Mouse (Mus musculus) liver, postnatal 0 days (tissue): ENCODE results near the gene Acad11. TPM values are rescaled to one million over a fixed set of nuclear protein-coding genes. Genes with fewer than 3 reads are reported as not detected.

ENCODE experiments used
- ATAC-seq: fragments of 200-750 bp; cut with Nextera tagmentation; 2 replicates; pipeline ENCODE4 v1.8.0; 2017; ENCODE audit warnings: mild to moderate bottlenecking, moderate library complexity
- DNase-seq: peaks from one replicate; pipeline ENCODE4 v3.0.0-alpha.2; 2016
- H3K27ac ChIP-seq: fragments of 300-500 bp; sonication (generic); 2 replicates; pipeline ENCODE4 v1.5.1; 2014; ENCODE audit warnings: antibody characterized with exemption, moderate library complexity, mild to moderate bottlenecking, low read depth
- H3K27me3 ChIP-seq: fragments of 300-500 bp; sonication (generic); 2 replicates; pipeline ENCODE4 v1.6.1; 2014; ENCODE audit warnings: low read length, control low read depth, mixed read lengths; ENCODE audit not compliant: insufficient read depth
- H3K36me3 ChIP-seq: fragments of 300-500 bp; sonication (generic); replicated peaks from 2 replicates; pipeline ENCODE4 v1.6.1; 2014; ENCODE audit warnings: mild to moderate bottlenecking, control low read depth, low read length, moderate library complexity, mixed read lengths; ENCODE audit not compliant: insufficient read depth
- H3K4me1 ChIP-seq: fragments of 300-500 bp; sonication (generic); 2 replicates; pipeline ENCODE4 v1.6.1; 2014; ENCODE audit warnings: antibody characterized with exemption, mild to moderate bottlenecking, control low read depth; ENCODE audit not compliant: insufficient read depth
- H3K4me2 ChIP-seq: fragments of 300-500 bp; sonication (generic); 2 replicates; pipeline ENCODE4 v1.6.1; 2014; ENCODE audit warnings: low read depth, mild to moderate bottlenecking, low read length, moderate library complexity, mixed read lengths
- H3K4me3 ChIP-seq: fragments of 300-500 bp; sonication (generic); 2 replicates; pipeline ENCODE4 v1.5.1; 2014; ENCODE audit warnings: low read depth, low read length
- H3K9ac ChIP-seq: fragments of 300-500 bp; sonication (generic); replicated peaks from 2 replicates; pipeline ENCODE4 v1.6.1; 2014; ENCODE audit warnings: mild to moderate bottlenecking, moderate library complexity
- H3K9me3 ChIP-seq: fragments of 300-500 bp; sonication (generic); 2 replicates; pipeline ENCODE4 v1.6.1; 2016; ENCODE audit warnings: mild to moderate bottlenecking, control low read depth, low read length, mixed read lengths
- CTCF ChIP-seq: sonication (generic); IDR thresholded peaks from 2 replicates; pipeline ENCODE4 v1.5.1; 2016; ENCODE audit warnings: antibody characterized with exemption, low read depth
- EP300 ChIP-seq: IDR thresholded peaks from 2 replicates; pipeline ENCODE4 v1.6.1; 2016; ENCODE audit warnings: antibody characterized with exemption, low read depth, mild to moderate bottlenecking
- whole genome bisulfite sequencing: fragments of 180-500 bp; shearing (Covaris S2); extraction: QIAGEN DNeasy Blood & Tissue Kit; methylation state at CpG from one replicate; pipeline ENCODE4 v1.1.7; 2014; ENCODE audit not compliant: insufficient replicate concordance; 5-methylcytosine and 5-hydroxymethylcytosine counted together
- polyA plus RNA-seq: library from polyadenylated mRNA; unstranded; fragments of >200 nt; fragmentation: Nextera tagmentation; extraction: Ambion mirVana; gene quantifications from 2 replicates; pipeline ENCODE4 v1.2.1, GENCODE M21; 2015

Acad11 gene
- polyA plus RNA-seq, 1 experiment from 2014 or later: 105 TPM

GRCm38 (mm10) chr9:104034718-104035117, 28.5 kb upstream of the Acad11 start:
- 55% methylated on average over 6 of the region's 6 CpGs for WGBS
- H3K36me3 ChIP-seq: peaks cover 12% of the 10 kb centered on the region; the same call in 1 of the 2 replicates
- peak overlapping the region; percentile 52 for H3K4me2 ChIP-seq
- peak; percentile 83 for ATAC-seq
- H3K9me3 ChIP-seq: no peaks in the 10 kb centered on the region
- DNase-seq: no peak
- H3K27ac ChIP-seq: peak overlapping the region; percentile 85
- H3K27me3 ChIP-seq: no peaks in the 10 kb centered on the region
- no peak for TF ChIP-seq CTCF
- TF ChIP-seq EP300: no peak
- H3K4me3 ChIP-seq: no peak overlapping the region
- no peak overlapping the region for H3K9ac ChIP-seq
- peaks cover 3% of the 10 kb centered on the region; the same call in 1 of the 2 replicates for H3K4me1 ChIP-seq

GRCm38 (mm10) chr9:104035261-104036015, 27.7 kb upstream of the Acad11 start:
- H3K36me3 ChIP-seq: peaks cover 12% of the 10 kb centered on the region; the same call in 1 of the 2 replicates
- no peak overlapping the region for H3K4me3 ChIP-seq
- peak overlapping the region; percentile 85 for H3K27ac ChIP-seq
- TF ChIP-seq CTCF (peak; percentile 90), EP300 (no peak)
- H3K9me3 ChIP-seq: no peaks in the 10 kb centered on the region
- WGBS: 49% methylated on average over 24 of the region's 24 CpGs
- H3K4me1 ChIP-seq: peaks cover 3% of the 10 kb centered on the region; the same call in 1 of the 2 replicates
- no peak overlapping the region for H3K9ac ChIP-seq
- no peaks in the 10 kb centered on the region for H3K27me3 ChIP-seq
- peak overlapping the region; percentile 52 for H3K4me2 ChIP-seq
- ATAC-seq (peak; percentile 91), DNase-seq (peak; percentile 86)

GRCm38 (mm10) chr9:104038266-104038665, 24.9 kb upstream of the Acad11 start:
- no peaks in the 10 kb centered on the region for H3K9me3 ChIP-seq
- no peak for DNase-seq
- TF ChIP-seq EP300: no peak
- no peak for TF ChIP-seq CTCF
- no peak overlapping the region for H3K4me2 ChIP-seq
- ATAC-seq: no peak
- no peaks in the 10 kb centered on the region for H3K27me3 ChIP-seq
- H3K4me1 ChIP-seq: peaks cover 6% of the 10 kb centered on the region; the same call in 1 of the 2 replicates
- 83% methylated on average over 13 of the region's 13 CpGs for WGBS
- H3K27ac ChIP-seq: no peak overlapping the region
- H3K4me3 ChIP-seq: no peak overlapping the region
- H3K36me3 ChIP-seq: peaks cover 9% of the 10 kb centered on the region; the same call in 1 of the 2 replicates
- H3K9ac ChIP-seq: no peak overlapping the region

GRCm38 (mm10) chr9:104039031-104039695, 24.0 kb upstream of the Acad11 start:
- H3K27ac ChIP-seq: 0 out of 2 replicates have a peak overlapping the region, but pooled peaks have one; percentile 6
- ATAC-seq: no peak
- no peaks in the 10 kb centered on the region for H3K9me3 ChIP-seq
- H3K27me3 ChIP-seq: no peaks in the 10 kb centered on the region
- TF ChIP-seq EP300 (no peak), CTCF (no peak)
- no peak for DNase-seq
- WGBS: 84% methylated on average over 21 of the region's 21 CpGs
- no peak overlapping the region for H3K4me2 ChIP-seq
- H3K36me3 ChIP-seq: peaks cover 9% of the 10 kb centered on the region; the same call in 1 of the 2 replicates
- H3K9ac ChIP-seq: no peak overlapping the region
- no peak overlapping the region for H3K4me3 ChIP-seq
- H3K4me1 ChIP-seq: peaks cover 4% of the 10 kb centered on the region; the same call in 1 of the 2 replicates

GRCm38 (mm10) chr9:104039742-104040141, 23.4 kb upstream of the Acad11 start:
- DNase-seq: no peak
- TF ChIP-seq CTCF: no peak
- TF ChIP-seq EP300: no peak
- H3K27me3 ChIP-seq: no peaks in the 10 kb centered on the region
- no peak overlapping the region for H3K4me3 ChIP-seq
- WGBS: 43% methylated on average over 4 of the region's 4 CpGs
- H3K9me3 ChIP-seq: no peaks in the 10 kb centered on the region
- H3K4me2 ChIP-seq: no peak overlapping the region; the same call in 1 of the 2 replicates
- H3K4me1 ChIP-seq: 0 out of 2 replicates have a peak, but pooled peaks cover 2% of the 10 kb centered on the region
- H3K9ac ChIP-seq: no peak overlapping the region
- peaks cover 9% of the 10 kb centered on the region; the same call in 1 of the 2 replicates for H3K36me3 ChIP-seq
- H3K27ac ChIP-seq: no peak overlapping the region
- ATAC-seq: no peak

GRCm38 (mm10) chr9:104040362-104040761, 22.8 kb upstream of the Acad11 start, which contains the start of gene Gm28305:
Gene Gm28305 (plus strand): TSS chr9:104040662.
- DNase-seq (no peak), ATAC-seq (no peak)
- 50% methylated on average over 2 of the region's 2 CpGs for WGBS
- TF ChIP-seq EP300 (no peak), CTCF (no peak)
- H3K9me3 ChIP-seq: no peaks in the 10 kb centered on the region
- no peaks in the 10 kb centered on the region for H3K27me3 ChIP-seq
- H3K9ac ChIP-seq: no peak within 1 kb of the TSS
- no peak within 1 kb of the TSS for H3K4me3 ChIP-seq
- peaks cover 9% of the 10 kb centered on the region; the same call in 1 of the 2 replicates for H3K36me3 ChIP-seq
- no peak within 1 kb of the TSS; the same call in 1 of the 2 replicates for H3K4me2 ChIP-seq
- H3K27ac ChIP-seq: no peak within 1 kb of the TSS
- H3K4me1 ChIP-seq: 0 out of 2 replicates have a peak, but pooled peaks cover 2% of the 10 kb centered on the region
